13 mouse cellular contexts compared by ENCODE assay signal in the genomic region with DNA sequence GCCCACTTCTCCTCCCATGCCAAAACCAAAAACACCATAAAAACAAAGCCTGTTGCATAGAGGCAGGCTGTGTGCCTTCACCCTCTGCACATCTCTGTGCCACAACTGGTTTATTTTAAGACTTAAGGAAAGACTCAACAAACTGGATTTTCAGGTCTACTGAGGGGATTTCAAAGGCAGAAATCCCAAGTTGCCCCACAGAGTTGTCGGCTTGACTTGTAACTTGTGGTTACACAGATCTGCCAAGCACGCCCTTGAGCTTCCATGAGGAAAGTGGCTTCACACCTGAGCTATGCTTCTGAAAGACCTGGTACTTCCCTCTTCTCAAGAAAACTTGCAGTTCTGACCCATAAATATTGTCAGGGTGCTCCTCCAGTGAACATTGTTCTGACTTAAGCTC.
"Had no signal": no experiment of that assay in that cellular context is flagged by ENCODE, and none has a peak within 500 bp of the region (broad histone marks: within the 10 kb centered on the region; RNA-seq: fewer than 3 reads in every experiment).

No protein-coding gene starts in this region.

- H3K4me1 ChIP-seq: intestine, embryonic 15.5 days; kidney, embryonic 15.5 days; liver, embryonic 13.5 days; midbrain, embryonic 13.5 days had no signal

- H3K9ac ChIP-seq: intestine, embryonic 15.5 days; kidney, embryonic 15.5 days; liver, embryonic 13.5 days; liver, postnatal 0 days; midbrain, embryonic 13.5 days had no signal

- H3K27me3 ChIP-seq: intestine, embryonic 15.5 days; kidney, embryonic 15.5 days; liver, embryonic 13.5 days; midbrain, embryonic 13.5 days had no signal

- ATAC-seq: intestine, embryonic 15.5 days; liver, postnatal 0 days; midbrain, embryonic 13.5 days had no signal

- H3K27ac ChIP-seq: intestine, embryonic 15.5 days; kidney, embryonic 15.5 days; left cerebral cortex, adult 2 months; liver, embryonic 13.5 days; midbrain, embryonic 13.5 days had no signal

- H3K36me3 ChIP-seq: intestine, embryonic 15.5 days; kidney, embryonic 15.5 days; liver, embryonic 13.5 days; midbrain, embryonic 13.5 days had no signal

- H3K4me3 ChIP-seq: intestine, embryonic 15.5 days; kidney, embryonic 15.5 days; left cerebral cortex, adult 2 months; liver, embryonic 13.5 days; midbrain, embryonic 13.5 days had no signal

- H3K4me2 ChIP-seq: intestine, embryonic 15.5 days; kidney, embryonic 15.5 days; liver, embryonic 13.5 days; midbrain, embryonic 13.5 days had no signal

- H3K9me3 ChIP-seq: intestine, embryonic 15.5 days; kidney, embryonic 15.5 days; liver, embryonic 13.5 days; midbrain, embryonic 13.5 days had no signal

- DNase-seq: kidney, adult 2 months; kidney, postnatal 14 days; liver; liver, embryonic 13.5 days; liver, postnatal 0 days; retina, postnatal 1 day; right cerebral cortex, postnatal 4 days; spleen, adult 18-20 months; thymus, postnatal 4 days had no signal
